Mouse (Mus musculus): Measurements from ENCODE around the gene D430042O09Rik.

DNA sequence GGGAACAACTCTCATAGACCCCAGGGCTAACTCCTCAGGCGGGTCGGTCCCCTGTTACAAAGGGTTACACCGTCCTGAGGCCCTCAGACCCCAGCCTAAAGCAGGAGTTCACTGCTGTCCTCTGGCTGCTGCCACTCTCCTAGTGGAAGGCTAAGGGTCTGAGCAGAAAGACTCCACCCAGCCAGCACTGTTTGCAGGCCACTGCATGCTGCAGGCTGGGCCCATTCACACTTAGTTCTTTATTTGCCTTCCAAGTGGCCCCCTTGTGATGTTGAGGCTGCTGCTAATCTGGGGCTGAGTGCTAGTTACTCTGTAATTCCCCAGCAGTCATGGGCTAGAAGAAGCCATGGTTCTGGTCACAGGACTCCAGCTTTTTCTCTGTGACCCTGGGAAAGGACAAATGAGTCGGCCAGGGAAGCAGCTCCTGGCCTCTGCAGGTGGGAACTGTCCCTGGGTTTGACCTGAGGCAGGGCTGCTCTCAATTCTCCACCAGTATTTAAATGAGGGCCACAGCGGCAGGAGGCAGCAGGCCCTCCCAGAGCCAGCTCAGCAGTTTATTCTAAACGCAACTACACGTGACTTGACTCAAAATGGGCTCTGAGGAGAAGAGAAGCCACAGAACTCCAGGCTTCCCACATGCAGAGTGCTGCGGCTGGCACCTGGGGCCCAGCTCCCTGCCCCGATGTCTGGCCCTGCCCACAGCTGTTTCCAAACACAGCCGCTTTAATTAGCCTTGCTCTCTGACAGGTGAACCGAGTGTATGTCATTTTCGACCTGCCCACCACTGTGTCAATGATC lies 163.9 kb downstream of the D430042O09Rik start:
- TF ChIP-seq CTCF (IDR thresholded peaks at IDR 0.05; ENCODE audit: low read depth), result no peak
- no peak for TF ChIP-seq EP300 (IDR thresholded peaks at IDR 0.05; ENCODE audit: low read depth)
